In the genomic region with DNA sequence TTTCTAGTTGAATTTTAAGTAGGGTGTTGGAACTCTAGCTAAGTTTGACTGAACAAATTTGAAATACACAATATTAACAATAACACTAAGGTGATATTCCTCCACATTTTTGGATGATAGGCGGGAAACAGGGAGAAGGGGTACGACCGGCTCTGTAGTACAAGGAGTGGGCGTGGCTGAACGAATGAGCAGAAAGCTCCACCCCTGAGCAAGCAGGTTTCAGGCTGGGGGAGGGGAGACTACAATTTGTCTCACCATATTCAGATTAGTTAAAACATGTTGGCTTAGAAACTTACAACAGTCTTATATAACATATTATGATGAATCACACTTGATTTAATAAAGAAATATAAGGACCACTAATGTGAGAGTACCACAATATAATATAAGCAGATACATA, we compare ENCODE assay signal across 18 mouse cellular contexts.
DNase-seq lines count a peak whose midpoint lies in the region; ATAC-seq and TF ChIP-seq lines count a peak whose summit lies in the region.
"Had no signal": no experiment of that assay in that cellular context is flagged by ENCODE, and none has a peak within 500 bp of the region (broad histone marks: within the 10 kb centered on the region; RNA-seq: fewer than 3 reads in every experiment).

No protein-coding gene starts in this region.

- no peaks in the 10 kb centered on the region for H3K9me3 ChIP-seq in hindbrain, embryonic 11.5 days (ENCODE audit: control insufficient read depth, low read length)
- H3K9me3 ChIP-seq in hindbrain, embryonic 16.5 days (ENCODE audit: control insufficient read depth, low read length), result no peaks in the 10 kb centered on the region
- no peaks in the 10 kb centered on the region for H3K9me3 ChIP-seq in neural tube, embryonic 11.5 days (ENCODE audit: control insufficient read depth, low read length)
- H3K9me3 ChIP-seq in neural tube, embryonic 15.5 days (replicated peaks), result no peaks in the 10 kb centered on the region
- H3K9me3 ChIP-seq: hindbrain, embryonic 15.5 days; kidney, embryonic 15.5 days; stomach, embryonic 15.5 days had no signal

- no peak overlapping the region for H3K9ac ChIP-seq in hindbrain, embryonic 11.5 days (ENCODE audit: low read depth, low read length)
- H3K9ac ChIP-seq in hindbrain, embryonic 16.5 days (ENCODE audit: low read depth, low read length), result no peak overlapping the region
- H3K9ac ChIP-seq in neural tube, embryonic 11.5 days (ENCODE audit: low read length), result no peak overlapping the region
- H3K9ac ChIP-seq in neural tube, embryonic 15.5 days (replicated peaks), result no peak overlapping the region
- H3K9ac ChIP-seq: hindbrain, embryonic 15.5 days; kidney, embryonic 15.5 days; stomach, embryonic 15.5 days had no signal

- H3K27me3 ChIP-seq in hindbrain, embryonic 11.5 days (ENCODE audit: control insufficient read depth, insufficient read depth, low read length), result no peaks in the 10 kb centered on the region
- H3K27me3 ChIP-seq in hindbrain, embryonic 16.5 days (replicated peaks; ENCODE audit: control insufficient read depth, insufficient read depth, low read length), result no peaks in the 10 kb centered on the region
- H3K27me3 ChIP-seq in neural tube, embryonic 11.5 days (ENCODE audit: control insufficient read depth, insufficient read depth, low read length), result no peaks in the 10 kb centered on the region
- H3K27me3 ChIP-seq in neural tube, embryonic 15.5 days (replicated peaks), result no peaks in the 10 kb centered on the region
- H3K27me3 ChIP-seq: hindbrain, embryonic 15.5 days; kidney, embryonic 15.5 days; stomach, embryonic 15.5 days had no signal

- TF ChIP-seq CTCF in brain, embryonic 14.5 days (IDR thresholded peaks at IDR 0.05; ENCODE audit: borderline replicate concordance, extremely low read depth, insufficient read depth, insufficient read length), result no peak

- no peak overlapping the region for H3K4me3 ChIP-seq in hindbrain, embryonic 11.5 days (ENCODE audit: low read depth, low read length)
- H3K4me3 ChIP-seq in hindbrain, embryonic 16.5 days (ENCODE audit: low read length), result no peak overlapping the region
- H3K4me3 ChIP-seq in neural tube, embryonic 11.5 days (ENCODE audit: low read depth, low read length), result no peak overlapping the region
- H3K4me3 ChIP-seq in neural tube, embryonic 15.5 days (replicated peaks), result no peak overlapping the region
- H3K4me3 ChIP-seq: hindbrain, embryonic 15.5 days; kidney, embryonic 15.5 days; stomach, embryonic 15.5 days had no signal

- H3K27ac ChIP-seq in hindbrain, embryonic 11.5 days (ENCODE audit: low read depth, low read length), result no peak overlapping the region
- no peak overlapping the region for H3K27ac ChIP-seq in hindbrain, embryonic 16.5 days (ENCODE audit: low read depth, low read length)
- no peak overlapping the region for H3K27ac ChIP-seq in neural tube, embryonic 11.5 days (ENCODE audit: low read depth, low read length)
- H3K27ac ChIP-seq in neural tube, embryonic 15.5 days (replicated peaks), result no peak overlapping the region
- H3K27ac ChIP-seq: hindbrain, embryonic 15.5 days; kidney, embryonic 15.5 days; stomach, embryonic 15.5 days had no signal

- 24% methylated on average over 5 of the region's 5 CpGs for WGBS in hindbrain, embryonic 11.5 days
- WGBS in hindbrain, embryonic 16.5 days, result 18% methylated on average over 5 of the region's 5 CpGs
- 28% methylated on average over 5 of the region's 5 CpGs for WGBS in neural tube, embryonic 11.5 days
- WGBS in neural tube, embryonic 15.5 days, result 16% methylated on average over 5 of the region's 5 CpGs

- H3K4me2 ChIP-seq in hindbrain, embryonic 11.5 days (replicated peaks; ENCODE audit: low read depth, low read length), result no peak overlapping the region
- no peak overlapping the region for H3K4me2 ChIP-seq in hindbrain, embryonic 16.5 days (ENCODE audit: low read length)
- H3K4me2 ChIP-seq in neural tube, embryonic 11.5 days (ENCODE audit: low read depth), result no peak overlapping the region
- H3K4me2 ChIP-seq in neural tube, embryonic 15.5 days, result no peak overlapping the region
- H3K4me2 ChIP-seq: heart, embryonic 11.5 days; kidney, embryonic 15.5 days; stomach, embryonic 15.5 days had no signal

- H3K36me3 ChIP-seq in hindbrain, embryonic 11.5 days (ENCODE audit: control insufficient read depth, insufficient read depth, low read length), result no peaks in the 10 kb centered on the region
- H3K36me3 ChIP-seq in hindbrain, embryonic 16.5 days (ENCODE audit: control insufficient read depth, insufficient read depth, low read length), result no peaks in the 10 kb centered on the region
- no peaks in the 10 kb centered on the region for H3K36me3 ChIP-seq in neural tube, embryonic 11.5 days (ENCODE audit: control insufficient read depth, insufficient read depth, low read length)
- H3K36me3 ChIP-seq in neural tube, embryonic 15.5 days, result no peaks in the 10 kb centered on the region
- H3K36me3 ChIP-seq: hindbrain, embryonic 15.5 days; kidney, embryonic 15.5 days; stomach, embryonic 15.5 days had no signal

- TF ChIP-seq POLR2A in brain, embryonic 14.5 days (IDR thresholded peaks at IDR 0.05; ENCODE audit: borderline replicate concordance, extremely low read depth, insufficient read depth, insufficient read length, poor library complexity, severe bottlenecking), result no peak

- intact Hi-C loops in heart, postnatal 10 days (cut with DNase I), result no loop called here

- H3K4me1 ChIP-seq in hindbrain, embryonic 11.5 days (replicated peaks; ENCODE audit: control insufficient read depth, insufficient read depth, low read length), result no peaks in the 10 kb centered on the region
- no peaks in the 10 kb centered on the region for H3K4me1 ChIP-seq in hindbrain, embryonic 16.5 days (ENCODE audit: control insufficient read depth, insufficient read depth, low read depth, low read length)
- no peaks in the 10 kb centered on the region for H3K4me1 ChIP-seq in neural tube, embryonic 11.5 days (ENCODE audit: control insufficient read depth, insufficient read depth, low read length)
- H3K4me1 ChIP-seq in neural tube, embryonic 15.5 days, result no peaks in the 10 kb centered on the region
- H3K4me1 ChIP-seq: hindbrain, embryonic 15.5 days; kidney, embryonic 15.5 days; stomach, embryonic 15.5 days had no signal

- DNase-seq in hindbrain, embryonic 11.5 days (ENCODE audit: low spot score), result peak; percentile 25
- DNase-seq in neural tube, embryonic 11.5 days (ENCODE audit: low spot score), result no peak
- DNase-seq in brain, embryonic 14.5 days (ENCODE audit: low read depth), result peak; percentile 39
- no peak for DNase-seq in heart, postnatal 10 days
- no peak for DNase-seq in kidney, adult 18-20 months
- DNase-seq: adrenal gland, adult 2 months; cerebellum, adult 11-12 months; cerebellum, postnatal 10 days; kidney, postnatal 36 days; layer of hippocampus, postnatal 36 days; thymus, postnatal 25 days had no signal

- peak; percentile 75 for ATAC-seq in hindbrain, embryonic 11.5 days (ENCODE audit: low FRiP score)
- ATAC-seq in hindbrain, embryonic 16.5 days, result no peak
- peak; percentile 64; the same call in 1 of the 2 replicates for ATAC-seq in neural tube, embryonic 11.5 days (ENCODE audit: insufficient read depth, low FRiP score, low TSS enrichment)
- ATAC-seq in neural tube, embryonic 15.5 days (ENCODE audit: low FRiP score), result no peak
- ATAC-seq: intestine, embryonic 16.5 days had no signal

Comparison
In these comparisons a context has a peak if more than half of its experiments do, and no peak if none do; other contexts are left out.
1. ATAC-seq: peak in hindbrain, embryonic 11.5 days (single experiment) and neural tube, embryonic 11.5 days (single experiment); none in hindbrain, embryonic 16.5 days (single experiment) and neural tube, embryonic 15.5 days (single experiment).
2. DNase-seq: peak in hindbrain, embryonic 11.5 days (single experiment) and brain, embryonic 14.5 days (single experiment); none in neural tube, embryonic 11.5 days (single experiment), heart, postnatal 10 days (0 of 2) and kidney, adult 18-20 months (single experiment).